Mouse (Mus musculus): ENCODE results near the gene Alkbh4. TPM values are rescaled to one million over a fixed set of nuclear protein-coding genes. Genes with fewer than 3 reads are reported as not detected.
A peak's percentile ranks its signal among the peaks of the same experiment; 100 is the strongest.

Alkbh4 gene
- total and polyA plus RNA-seq, 2 experiments from 2014 or later, result 8.0 to 9.4 TPM

- H3K36me3 ChIP-seq (replicated peaks; ENCODE audit: control insufficient read depth, insufficient read depth, low read length), result peaks cover 31% of the 10 kb centered on the region
Observed at GRCm38 (mm10) chr5:136136292-136136990, 495 bp downstream of the Alkbh4 start.

GRCm38 (mm10) chr5:136137658-136138274 is 1.8 kb downstream of the Alkbh4 start:
- ATAC-seq (ENCODE audit: insufficient read depth, low read depth), result no peak
- H3K4me2 ChIP-seq (ENCODE audit: low read depth, low read length), result no peak overlapping the region
- no peak overlapping the region for H3K27ac ChIP-seq (ENCODE audit: low read depth)
- 73% methylated on average over 13 of the region's 13 CpGs for WGBS
- TF ChIP-seq CTCF (IDR thresholded peaks at IDR 0.05; ENCODE audit: low read depth) (peak; percentile 51), EP300 (IDR thresholded peaks at IDR 0.05; ENCODE audit: low read depth) (no peak)
- no peaks in the 10 kb centered on the region; the same call in 1 of the 2 replicates for H3K4me1 ChIP-seq (ENCODE audit: control insufficient read depth, insufficient read depth)
- H3K9me3 ChIP-seq (replicated peaks; ENCODE audit: control insufficient read depth, low read length), result no peaks in the 10 kb centered on the region
- H3K27me3 ChIP-seq (ENCODE audit: control insufficient read depth, insufficient read depth, low read length), result no peaks in the 10 kb centered on the region
- no peak overlapping the region for H3K4me3 ChIP-seq (ENCODE audit: low read depth, low read length)
- H3K36me3 ChIP-seq (replicated peaks; ENCODE audit: control insufficient read depth, insufficient read depth, low read length), result peaks cover 40% of the 10 kb centered on the region
- H3K9ac ChIP-seq (replicated peaks; ENCODE audit: low read depth, low read length), result no peak overlapping the region
- DNase-seq (ENCODE audit: low spot score), result no peak

More at GRCm38 (mm10) chr5:136136292-136136990, 495 bp downstream of the Alkbh4 start:
- DNase-seq (ENCODE audit: low spot score), result no peak
- no peaks in the 10 kb centered on the region for H3K27me3 ChIP-seq (ENCODE audit: control insufficient read depth, insufficient read depth, low read length)
- H3K4me2 ChIP-seq (ENCODE audit: low read depth, low read length), result peak overlapping the region; percentile 82
- H3K27ac ChIP-seq (ENCODE audit: low read depth), result peak overlapping the region; percentile 51
- no peaks in the 10 kb centered on the region for H3K9me3 ChIP-seq (replicated peaks; ENCODE audit: control insufficient read depth, low read length)
- no peak for TF ChIP-seq CTCF (IDR thresholded peaks at IDR 0.05; ENCODE audit: low read depth)
- no peak for TF ChIP-seq EP300 (IDR thresholded peaks at IDR 0.05; ENCODE audit: low read depth)
- WGBS, result 3% methylated on average over 20 of the region's 20 CpGs
- H3K4me1 ChIP-seq (ENCODE audit: control insufficient read depth, insufficient read depth), result no peaks in the 10 kb centered on the region; the same call in 1 of the 2 replicates
- peak; percentile 15 for ATAC-seq (ENCODE audit: insufficient read depth, low read depth)
- peak overlapping the region; percentile 68 for H3K9ac ChIP-seq (replicated peaks; ENCODE audit: low read depth, low read length)
- H3K4me3 ChIP-seq (ENCODE audit: low read depth, low read length), result peak overlapping the region; percentile 77

- Histone ChIP-seq H3K4me3 (ENCODE audit: low read depth, low read length) (no peak overlapping the region), H3K27me3 (ENCODE audit: control insufficient read depth, insufficient read depth, low read length) (no peaks in the 10 kb centered on the region), H3K9me3 (replicated peaks; ENCODE audit: control insufficient read depth, low read length) (no peaks in the 10 kb centered on the region), H3K4me1 (ENCODE audit: control insufficient read depth, insufficient read depth) (no peaks in the 10 kb centered on the region; the same call in 1 of the 2 replicates), H3K9ac (replicated peaks; ENCODE audit: low read depth, low read length) (no peak overlapping the region), H3K36me3 (replicated peaks; ENCODE audit: control insufficient read depth, insufficient read depth, low read length) (peaks cover 40% of the 10 kb centered on the region), H3K27ac (ENCODE audit: low read depth) (no peak overlapping the region), H3K4me2 (ENCODE audit: low read depth, low read length) (no peak overlapping the region)
- ATAC-seq (ENCODE audit: insufficient read depth, low read depth), result no peak
- TF ChIP-seq CTCF (IDR thresholded peaks at IDR 0.05; ENCODE audit: low read depth) (no peak), EP300 (IDR thresholded peaks at IDR 0.05; ENCODE audit: low read depth) (no peak)
- WGBS, result 88% methylated on average over 13 of the region's 13 CpGs
- no peak for DNase-seq (ENCODE audit: low spot score)
Observed at GRCm38 (mm10) chr5:136139393-136139792, 3.4 kb downstream of the Alkbh4 start.

- H3K27me3 ChIP-seq (ENCODE audit: control insufficient read depth, insufficient read depth, low read length), result no peaks in the 10 kb centered on the region
- ATAC-seq (ENCODE audit: insufficient read depth, low read depth) (no peak), DNase-seq (ENCODE audit: low spot score) (no peak)
- H3K9me3 ChIP-seq (replicated peaks; ENCODE audit: control insufficient read depth, low read length), result no peaks in the 10 kb centered on the region
- H3K9ac ChIP-seq (replicated peaks; ENCODE audit: low read depth, low read length), result no peak overlapping the region
- WGBS, result 86% methylated on average over 10 of the region's 10 CpGs
- peaks cover 40% of the 10 kb centered on the region for H3K36me3 ChIP-seq (replicated peaks; ENCODE audit: control insufficient read depth, insufficient read depth, low read length)
- H3K4me1 ChIP-seq (ENCODE audit: control insufficient read depth, insufficient read depth), result no peaks in the 10 kb centered on the region; the same call in 1 of the 2 replicates
- no peak overlapping the region for H3K4me3 ChIP-seq (ENCODE audit: low read depth, low read length)
- no peak overlapping the region for H3K27ac ChIP-seq (ENCODE audit: low read depth)
- TF ChIP-seq EP300 (IDR thresholded peaks at IDR 0.05; ENCODE audit: low read depth) (no peak), CTCF (IDR thresholded peaks at IDR 0.05; ENCODE audit: low read depth) (no peak)
- no peak overlapping the region for H3K4me2 ChIP-seq (ENCODE audit: low read depth, low read length)
Observed at GRCm38 (mm10) chr5:136140057-136140482, 4.1 kb downstream of the Alkbh4 start.

GRCm38 (mm10) chr5:136142746-136143145 is 6.8 kb downstream of the Alkbh4 start:
- Histone ChIP-seq H3K9me3 (replicated peaks; ENCODE audit: control insufficient read depth, low read length) (no peaks in the 10 kb centered on the region), H3K4me3 (ENCODE audit: low read depth, low read length) (no peak overlapping the region), H3K36me3 (replicated peaks; ENCODE audit: control insufficient read depth, insufficient read depth, low read length) (peaks cover 40% of the 10 kb centered on the region), H3K4me1 (ENCODE audit: control insufficient read depth, insufficient read depth) (no peaks in the 10 kb centered on the region), H3K27me3 (ENCODE audit: control insufficient read depth, insufficient read depth, low read length) (no peaks in the 10 kb centered on the region), H3K9ac (replicated peaks; ENCODE audit: low read depth, low read length) (no peak overlapping the region), H3K27ac (ENCODE audit: low read depth) (no peak overlapping the region), H3K4me2 (ENCODE audit: low read depth, low read length) (no peak overlapping the region)
- ATAC-seq (ENCODE audit: insufficient read depth, low read depth), result no peak
- no peak for TF ChIP-seq CTCF (IDR thresholded peaks at IDR 0.05; ENCODE audit: low read depth)
- TF ChIP-seq EP300 (IDR thresholded peaks at IDR 0.05; ENCODE audit: low read depth), result no peak
- 89% methylated on average over 5 of the region's 5 CpGs for WGBS
- no peak for DNase-seq (ENCODE audit: low spot score)
